Mouse (Mus musculus): ENCODE measurements at regions not wholly inside any gene's neighbourhood (a gene's known extent, or its start where the extent isn't known, plus 50 kb on each side); places are given as distances from the start of the nearest gene placed in this dataset.

DNA sequence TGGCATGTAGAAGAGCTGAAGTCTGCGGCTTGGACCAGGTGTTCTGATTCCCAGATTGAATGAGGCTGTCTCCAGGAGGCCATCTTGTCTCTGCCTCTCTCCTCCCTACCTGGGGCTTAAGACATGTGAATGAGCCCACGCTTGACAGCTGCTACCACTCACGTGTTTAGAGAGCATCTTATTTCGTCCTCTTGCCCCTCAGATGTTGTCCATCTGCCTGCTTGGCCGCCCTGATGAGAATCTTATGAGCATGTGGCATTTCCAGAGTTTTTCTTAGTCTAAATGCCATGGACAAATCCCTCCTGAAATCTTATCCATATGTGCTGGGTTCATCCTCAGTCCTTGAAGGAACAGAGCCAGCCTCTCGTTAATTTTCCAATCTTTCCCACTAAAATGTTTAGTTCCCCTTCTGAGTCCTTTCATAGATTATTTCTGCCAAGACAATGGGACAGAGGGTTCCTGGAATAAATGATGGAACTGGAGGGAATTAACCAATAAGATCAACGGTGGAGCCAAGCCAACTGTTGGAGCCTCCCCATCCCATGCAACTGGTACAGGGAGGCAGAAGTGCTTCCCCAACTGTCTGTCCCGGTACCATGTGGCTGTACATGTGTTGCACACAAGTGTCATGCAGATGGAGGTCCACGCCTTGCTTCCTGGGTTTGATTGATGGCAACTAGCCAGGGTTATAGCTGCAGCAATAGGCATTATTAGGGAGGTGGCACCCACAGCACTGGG is 89.2 kb upstream of the Irf2bp2 start:
- no peak for TF ChIP-seq CTCF (IDR thresholded peaks at IDR 0.05)
- intact Hi-C loops (cut with DNase I): loop anchor here (5.0 kb wide), 1 partner anchor 34 kb away; no protein-coding TSS in a partner anchor
- H3K27ac ChIP-seq: peak overlapping the region; percentile 79
- no peak overlapping the region for H3K4me3 ChIP-seq
- no peak for DNase-seq

DNA sequence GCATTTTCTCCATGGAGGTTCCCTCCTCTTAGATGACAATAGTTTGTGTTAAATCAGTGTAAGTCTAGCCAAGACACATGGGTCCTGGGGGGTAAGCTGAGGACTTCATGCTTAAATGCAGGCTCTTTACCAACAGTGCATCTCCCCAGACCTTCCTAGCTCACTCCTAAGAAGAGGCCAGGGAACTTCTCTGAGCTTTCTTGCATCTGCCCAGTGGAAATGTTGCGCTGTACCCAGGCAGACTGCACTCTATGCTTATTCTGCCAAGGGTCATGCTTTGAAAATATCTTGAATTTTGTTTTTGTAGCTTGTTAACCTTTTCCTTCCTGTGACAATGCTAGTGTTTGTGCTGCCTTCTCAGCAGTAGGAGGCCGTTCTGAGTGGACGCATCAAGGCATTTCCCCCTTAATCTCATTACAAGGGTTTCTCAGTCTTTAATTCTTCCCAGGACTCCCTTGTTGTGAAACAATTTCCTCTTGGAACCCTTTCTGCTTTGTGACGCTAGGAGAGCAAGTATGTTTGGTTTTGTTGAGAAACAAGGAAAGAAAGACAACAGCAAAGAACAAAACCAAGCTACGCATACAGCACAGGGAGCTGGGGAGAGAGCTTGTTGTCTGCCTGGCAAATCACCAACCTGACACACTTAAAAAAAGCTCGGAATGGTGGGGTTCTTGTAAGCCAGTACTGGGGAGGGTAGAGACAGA is 88.3 kb upstream of the Irf2bp2 start:
- Histone ChIP-seq H3K4me3 (no peak overlapping the region), H3K27ac (peak overlapping the region; percentile 79)
- intact Hi-C loops (cut with DNase I): loop anchor here (5.0 kb wide), 1 partner anchor 35 kb away; no protein-coding TSS in a partner anchor
- TF ChIP-seq CTCF (IDR thresholded peaks at IDR 0.05): no peak
- no peak for DNase-seq

DNA sequence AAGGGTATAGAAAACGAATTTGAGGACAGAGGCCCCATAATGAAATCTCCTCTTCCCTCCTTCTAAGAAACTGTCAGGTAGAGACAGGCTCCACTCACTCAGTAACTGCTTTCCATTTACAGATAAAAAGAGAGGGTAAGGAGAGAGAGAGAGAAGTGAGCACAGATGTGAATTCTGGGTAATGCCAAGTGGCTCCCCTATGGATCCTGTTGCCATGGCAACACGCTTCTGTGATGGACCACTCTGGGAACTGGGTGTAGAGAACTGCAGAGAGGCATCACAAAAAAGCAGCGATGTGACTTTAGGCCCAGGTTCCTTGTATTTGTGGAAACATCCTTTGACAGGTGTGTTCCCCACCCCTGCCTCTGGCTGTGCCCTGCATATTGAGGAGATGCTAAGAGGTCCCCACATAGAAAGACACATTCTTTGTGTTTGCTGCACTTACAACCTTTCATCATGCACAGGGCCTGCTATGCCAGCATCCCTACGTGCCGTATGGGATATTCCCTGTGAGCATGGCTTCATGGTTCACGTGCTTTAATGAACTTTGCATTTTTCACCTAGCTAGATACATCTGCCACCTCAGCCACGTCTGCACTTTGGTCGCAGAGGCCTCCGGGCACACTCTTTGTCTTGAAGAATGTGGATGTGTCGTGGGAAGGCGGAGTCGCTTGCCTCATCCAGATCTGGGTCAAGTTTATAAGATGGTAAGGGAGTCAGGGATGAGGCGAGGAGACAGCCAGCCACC is 84.4 kb upstream of the Irf2bp2 start:
- DNase-seq: no peak
- intact Hi-C loops (cut with DNase I): no loop called here
- Histone ChIP-seq H3K27ac (no peak overlapping the region), H3K4me3 (no peak overlapping the region)
- no peak for TF ChIP-seq CTCF (IDR thresholded peaks at IDR 0.05)

DNA sequence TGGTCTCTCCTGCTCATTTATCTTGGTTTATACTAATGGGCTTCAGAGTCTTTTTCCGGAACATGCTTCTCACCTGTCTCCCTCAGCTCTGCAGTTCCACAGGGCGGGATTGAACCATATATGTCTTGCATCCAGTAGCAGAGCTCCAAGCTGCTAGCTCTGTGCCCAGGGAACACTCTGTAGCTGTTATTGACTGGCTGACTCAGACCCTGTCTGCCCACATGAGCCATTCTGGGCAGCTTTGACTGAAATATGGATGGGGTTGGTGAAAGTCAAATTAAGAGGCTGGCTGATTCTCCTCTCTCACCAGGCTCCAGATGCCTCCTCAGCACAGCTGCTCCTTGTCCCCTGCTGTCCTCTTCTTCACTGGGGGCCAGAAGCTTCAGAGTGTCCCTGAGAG is 81.4 kb upstream of the Irf2bp2 start:
- no peak for TF ChIP-seq CTCF (IDR thresholded peaks at IDR 0.05)

DNA sequence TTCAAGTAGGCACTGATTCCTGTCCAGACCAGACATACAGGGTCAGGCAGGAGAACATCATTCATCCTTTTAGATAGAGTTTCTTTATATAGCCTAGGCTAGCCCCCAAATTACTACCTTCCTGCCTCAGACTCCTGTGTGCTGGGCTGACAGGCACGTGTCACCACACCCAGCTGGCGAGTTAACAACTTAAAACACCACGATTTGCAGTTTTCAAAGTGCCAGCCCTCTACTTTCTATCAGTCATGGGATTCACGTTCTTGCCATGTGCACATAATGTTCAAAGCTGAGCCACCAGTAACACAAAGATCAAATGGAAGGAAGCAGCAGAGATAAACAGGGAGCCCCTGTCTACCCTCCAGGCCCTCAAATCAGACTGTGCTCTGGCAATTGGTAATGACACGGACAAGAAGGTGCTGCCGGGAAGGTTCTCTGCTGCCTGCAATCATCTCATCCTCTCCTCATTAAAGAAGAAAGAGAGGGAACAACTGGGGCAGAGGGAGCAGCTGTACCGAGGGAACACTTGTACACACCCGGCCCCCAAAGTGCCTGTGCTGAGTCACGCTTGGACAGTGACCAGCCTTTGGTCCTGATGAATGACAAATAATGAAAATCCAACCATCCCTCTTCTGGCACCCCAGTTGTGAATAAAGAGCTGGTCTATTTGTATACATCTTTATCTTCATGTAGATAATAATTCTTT is 79.4 kb upstream of the Irf2bp2 start:
- intact Hi-C loops (cut with DNase I): no loop called here
- no peak overlapping the region for H3K4me3 ChIP-seq
- DNase-seq: peak; percentile 70
- H3K27ac ChIP-seq: no peak overlapping the region
- TF ChIP-seq CTCF (IDR thresholded peaks at IDR 0.05): no peak

More for the DNA sequence above, 81.4 kb upstream of the Irf2bp2 start:
- no peak for DNase-seq
- Histone ChIP-seq H3K4me3 (no peak overlapping the region), H3K27ac (no peak overlapping the region)
- intact Hi-C loops (cut with DNase I): no loop called here

DNA sequence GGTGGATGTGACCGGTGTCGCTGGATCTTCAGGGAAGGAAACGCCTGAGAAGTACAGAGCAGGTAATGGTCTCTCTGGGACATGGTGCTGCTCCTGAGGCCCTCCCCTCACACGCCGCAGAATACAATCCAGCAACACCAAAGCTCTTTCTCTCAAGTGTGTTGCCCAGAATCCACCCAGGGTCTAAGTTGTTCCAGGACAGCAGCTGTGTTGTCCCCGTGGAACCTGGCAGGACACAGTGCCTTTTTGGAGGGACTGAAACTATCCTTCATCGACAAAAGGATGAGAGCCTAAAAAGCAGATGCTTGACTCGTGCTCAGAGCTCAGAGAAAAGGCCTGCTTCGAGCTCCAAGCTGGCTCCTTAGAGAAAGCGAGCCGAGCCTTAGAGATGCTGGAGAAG is 77.8 kb upstream of the Irf2bp2 start:
- intact Hi-C loops (cut with DNase I): no loop called here
- no peak for DNase-seq
- H3K4me3 ChIP-seq: no peak overlapping the region
- H3K27ac ChIP-seq: no peak overlapping the region
- no peak for TF ChIP-seq CTCF (IDR thresholded peaks at IDR 0.05)

DNA sequence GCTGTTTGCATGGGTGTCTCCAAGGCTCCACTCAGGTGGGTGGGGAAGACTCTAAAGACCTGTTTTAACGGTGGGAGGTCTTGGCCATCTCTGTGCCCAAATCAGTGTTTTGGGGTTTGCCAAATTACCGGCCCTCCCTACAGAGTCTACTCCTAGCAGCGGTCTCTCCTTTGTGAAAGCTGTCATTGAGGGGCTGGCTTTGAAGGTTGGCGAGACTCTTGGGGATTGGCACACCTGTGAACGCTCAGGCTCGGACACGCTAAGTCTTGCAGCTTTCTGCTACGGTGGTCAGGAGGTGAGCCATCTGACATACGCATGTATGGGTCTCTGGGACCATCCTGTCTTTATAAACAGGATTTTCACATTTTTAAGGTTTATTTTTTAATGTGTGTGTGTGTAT is 76.1 kb upstream of the Irf2bp2 start:
- Histone ChIP-seq H3K27ac (peak overlapping the region; percentile 97), H3K4me3 (no peak overlapping the region)
- intact Hi-C loops (cut with DNase I): loop anchor here (5.0 kb wide), 2 partner anchors 167 to 252 kb away; no protein-coding TSS in a partner anchor
- TF ChIP-seq CTCF (IDR thresholded peaks at IDR 0.05): no peak
- DNase-seq: no peak

DNA sequence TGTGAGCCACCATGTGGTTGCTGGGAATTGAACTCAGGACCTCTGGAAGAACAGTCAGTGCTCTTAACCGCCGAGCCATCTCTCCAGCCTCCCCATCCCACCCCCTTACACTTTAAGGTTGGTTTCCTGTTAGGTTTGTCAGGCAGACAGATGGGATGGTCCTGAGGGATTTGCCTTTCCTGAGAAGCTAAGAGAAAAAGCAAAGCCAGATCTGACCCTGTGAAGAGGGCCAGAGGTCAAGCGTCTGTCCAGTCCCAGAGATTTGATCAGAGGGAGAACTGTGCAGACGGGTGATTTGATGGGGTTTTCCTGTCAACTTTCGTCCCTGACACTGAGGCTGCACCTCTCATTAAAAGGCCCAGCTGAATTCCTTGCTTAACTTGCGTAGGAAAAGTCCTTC is 75.4 kb upstream of the Irf2bp2 start:
- DNase-seq: no peak
- peak overlapping the region; percentile 97 for H3K27ac ChIP-seq
- H3K4me3 ChIP-seq: no peak overlapping the region
- TF ChIP-seq CTCF (IDR thresholded peaks at IDR 0.05): no peak
- intact Hi-C loops (cut with DNase I): loop anchor here (5.0 kb wide), 2 partner anchors 168 to 253 kb away; no protein-coding TSS in a partner anchor

DNA sequence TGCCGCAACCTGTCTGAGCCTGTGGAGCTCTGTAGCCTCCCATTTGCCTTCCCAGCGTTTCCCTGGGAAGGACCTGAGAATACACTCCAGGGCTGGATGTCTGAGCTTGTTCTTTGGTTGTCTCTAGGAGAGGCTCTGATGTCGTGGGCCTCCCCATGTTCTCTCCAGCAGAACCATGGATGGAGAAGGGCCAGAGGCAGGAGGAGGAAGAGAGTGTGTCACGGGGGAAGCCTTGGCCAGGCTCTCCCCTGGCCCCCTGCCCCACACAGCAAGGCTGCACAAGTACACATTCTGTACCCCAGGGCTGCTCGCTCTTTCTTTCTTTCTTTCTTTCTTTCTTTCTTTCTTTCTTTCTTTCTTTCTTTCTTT is 74.9 kb upstream of the Irf2bp2 start:
- peak; percentile 69 for DNase-seq
- intact Hi-C loops (cut with DNase I): loop anchor here (1.0 to 5.0 kb wide), 4 partner anchors 67 to 254 kb away; no protein-coding TSS in a partner anchor
- Histone ChIP-seq H3K4me3 (0 out of 2 replicates have a peak overlapping the region, but pooled peaks have one; percentile 2), H3K27ac (peak overlapping the region; percentile 97)
- no peak for TF ChIP-seq CTCF (IDR thresholded peaks at IDR 0.05)

DNA sequence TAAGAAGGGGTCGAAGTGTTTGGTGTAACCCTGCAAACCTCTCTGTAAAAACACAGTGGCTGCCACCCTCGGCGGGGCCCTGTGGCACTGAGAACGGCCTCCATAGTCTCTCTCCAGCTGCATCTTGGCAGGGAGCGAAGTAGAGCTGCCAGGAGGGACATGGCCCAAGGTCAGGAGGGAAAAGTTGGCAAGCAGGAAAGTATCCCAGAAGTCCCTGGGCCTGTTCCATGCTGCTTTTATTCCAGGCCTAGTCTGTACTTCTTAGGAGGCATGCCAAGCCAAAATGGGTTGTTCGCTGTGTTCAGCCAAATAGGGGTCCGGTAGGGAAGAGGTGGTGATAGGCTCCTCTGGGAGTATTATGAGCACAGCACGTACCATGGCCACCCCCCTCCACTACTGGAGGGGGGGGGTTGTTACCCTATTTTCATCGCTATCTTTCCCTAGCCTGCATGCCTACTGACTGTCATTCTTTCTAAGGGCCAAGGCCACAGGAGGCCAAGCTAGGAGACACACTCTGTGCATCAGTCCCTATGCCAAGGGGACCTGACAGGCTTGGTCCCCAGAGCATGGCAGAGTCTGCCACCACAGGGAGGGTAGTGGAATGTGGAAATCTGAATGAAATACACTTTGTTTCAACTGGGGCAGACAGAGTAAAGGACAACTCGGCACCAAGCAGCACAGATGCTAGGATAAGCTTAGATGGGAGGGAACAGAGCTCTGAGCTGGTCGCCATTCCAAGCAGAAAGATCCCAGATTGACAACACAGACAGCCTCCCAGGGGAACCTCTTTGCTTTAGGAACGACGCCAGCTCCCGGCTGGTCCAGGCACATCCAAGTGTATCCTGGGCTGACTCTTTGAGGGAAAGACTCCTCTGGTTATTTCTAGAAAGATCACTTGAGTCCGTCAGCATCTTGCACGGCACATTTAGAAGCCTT is 74.2 kb upstream of the Irf2bp2 start:
- intact Hi-C loops (cut with DNase I): loop anchor here (1.0 to 5.0 kb wide), 6 partner anchors 67 to 254 kb away; no protein-coding TSS in a partner anchor
- TF ChIP-seq CTCF (IDR thresholded peaks at IDR 0.05): no peak
- Histone ChIP-seq H3K27ac (peak overlapping the region; percentile 97), H3K4me3 (peak overlapping the region; percentile 51)
- peak; percentile 92 for DNase-seq

DNA sequence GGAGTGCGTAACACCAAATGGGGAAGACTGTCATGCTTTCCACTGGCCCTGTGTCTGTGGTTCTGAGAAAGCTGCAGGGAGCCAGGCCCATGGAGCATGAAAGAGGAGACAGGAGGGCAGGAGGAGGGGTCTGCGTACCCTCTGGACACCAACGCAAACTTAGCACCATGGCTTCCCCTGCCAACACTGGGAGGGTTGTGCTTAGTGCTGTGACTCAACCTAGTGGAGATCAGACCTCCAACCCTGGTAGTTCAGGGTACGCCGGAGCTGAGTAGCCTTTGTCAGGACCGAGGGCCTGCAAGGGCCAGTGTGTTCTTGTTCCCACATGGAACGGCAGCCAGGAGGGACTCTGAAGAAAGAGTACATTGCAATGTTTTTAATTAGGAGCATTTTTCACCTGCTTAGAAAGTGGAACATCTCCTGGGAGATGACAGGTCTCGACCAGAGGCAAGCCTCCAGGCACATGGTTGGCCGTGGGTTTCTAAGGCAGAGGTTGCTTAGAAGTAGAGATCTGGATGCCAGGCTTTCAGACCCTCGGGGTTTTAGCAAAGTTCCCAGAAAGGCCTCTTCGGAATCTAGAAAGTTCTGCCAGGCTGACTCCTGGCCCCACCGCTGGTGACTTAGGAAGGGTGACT is 73.4 kb upstream of the Irf2bp2 start:
- no peak for DNase-seq
- no peak for TF ChIP-seq CTCF (IDR thresholded peaks at IDR 0.05)
- peak overlapping the region; percentile 97 for H3K27ac ChIP-seq
- intact Hi-C loops (cut with DNase I): loop anchor here (1.0 to 5.0 kb wide), 4 partner anchors 76 to 255 kb away; no protein-coding TSS in a partner anchor
- peak overlapping the region; percentile 51 for H3K4me3 ChIP-seq

All from gastrocnemius, adult 2 months (tissue).